Mouse (Mus musculus) intestine, embryonic 15.5 days (tissue): ENCODE data around the gene Pou2f1. TPM values are rescaled to one million over a fixed set of nuclear protein-coding genes. Genes with fewer than 3 reads are reported as not detected.

Experiments used
- ATAC-seq: fragments of 200-750 bp; cut with Nextera tagmentation; 2 replicates; pipeline ENCODE4 v1.8.0; 2017; ENCODE audit warnings: moderate TSS enrichment, moderate library complexity
- H3K27ac ChIP-seq: fragments of 300-500 bp; sonication (generic); 2 replicates; pipeline ENCODE4 v1.5.1; 2015; ENCODE audit warnings: mild to moderate bottlenecking, inconsistent platforms
- H3K27me3 ChIP-seq: fragments of 300-500 bp; sonication (generic); replicated peaks from 2 replicates; pipeline ENCODE4 v1.6.1; 2015; ENCODE audit warnings: inconsistent platforms
- H3K36me3 ChIP-seq: fragments of 300-500 bp; sonication (generic); 2 replicates; pipeline ENCODE4 v1.6.1; 2015; ENCODE audit warnings: inconsistent platforms
- H3K4me1 ChIP-seq: fragments of 300-500 bp; sonication (generic); replicated peaks from 2 replicates; pipeline ENCODE4 v1.6.1; 2015; ENCODE audit warnings: inconsistent platforms
- H3K4me2 ChIP-seq: fragments of 300-500 bp; sonication (generic); replicated peaks from 2 replicates; pipeline ENCODE4 v1.6.1; 2015; ENCODE audit warnings: mild to moderate bottlenecking, inconsistent platforms
- H3K4me3 ChIP-seq: fragments of 300-500 bp; sonication (generic); replicated peaks from 2 replicates; pipeline ENCODE4 v1.5.1; 2015; ENCODE audit warnings: inconsistent platforms
- H3K9ac ChIP-seq: fragments of 300-500 bp; sonication (generic); 2 replicates; pipeline ENCODE4 v1.6.1; 2015; ENCODE audit warnings: inconsistent platforms
- H3K9me3 ChIP-seq: fragments of 300-500 bp; sonication (generic); 2 replicates; pipeline ENCODE4 v1.6.1; 2016; ENCODE audit warnings: inconsistent platforms
- WGBS: fragments of 180-500 bp; shearing (Covaris S2); methylation state at CpG from one replicate; pipeline ENCODE4 v1.1.7; 2015; 5-methylcytosine and 5-hydroxymethylcytosine counted together
- polyA plus RNA-seq: library from polyadenylated mRNA; unstranded; fragments of >200 nt; fragmentation: Nextera tagmentation; extraction: Ambion mirVana; gene quantifications from 2 replicates; pipeline ENCODE4 v1.2.1, GENCODE M21; 2015

Gene Pou2f1
- polyA plus RNA-seq, 1 experiment from 2014 or later: 10.0 TPM

- Histone ChIP-seq H3K27ac (no peak overlapping the region), H3K4me1 (no peaks in the 10 kb centered on the region), H3K4me2 (no peak overlapping the region), H3K27me3 (no peaks in the 10 kb centered on the region), H3K9ac (no peak overlapping the region), H3K4me3 (no peak overlapping the region), H3K9me3 (no peaks in the 10 kb centered on the region), H3K36me3 (0 out of 2 replicates have a peak, but pooled peaks cover 4% of the 10 kb centered on the region)
- 78% methylated on average over 8 of the region's 8 CpGs for WGBS
- no peak for ATAC-seq
These were observed 120.2 kb downstream of the Pou2f1 start for GRCm38 (mm10) chr1:165882146-165882900.

GRCm38 (mm10) chr1:165878751-165879150 is 123.7 kb downstream of the Pou2f1 start:
- H3K4me2 ChIP-seq: no peak overlapping the region
- H3K27ac ChIP-seq: no peak overlapping the region
- H3K27me3 ChIP-seq: no peaks in the 10 kb centered on the region
- no peaks in the 10 kb centered on the region for H3K4me1 ChIP-seq
- no peak overlapping the region for H3K9ac ChIP-seq
- ATAC-seq: no peak
- H3K36me3 ChIP-seq: 0 out of 2 replicates have a peak, but pooled peaks cover 7% of the 10 kb centered on the region
- no peaks in the 10 kb centered on the region for H3K9me3 ChIP-seq
- 97% methylated on average over 2 of the region's 2 CpGs for WGBS
- H3K4me3 ChIP-seq: no peak overlapping the region

DNA sequence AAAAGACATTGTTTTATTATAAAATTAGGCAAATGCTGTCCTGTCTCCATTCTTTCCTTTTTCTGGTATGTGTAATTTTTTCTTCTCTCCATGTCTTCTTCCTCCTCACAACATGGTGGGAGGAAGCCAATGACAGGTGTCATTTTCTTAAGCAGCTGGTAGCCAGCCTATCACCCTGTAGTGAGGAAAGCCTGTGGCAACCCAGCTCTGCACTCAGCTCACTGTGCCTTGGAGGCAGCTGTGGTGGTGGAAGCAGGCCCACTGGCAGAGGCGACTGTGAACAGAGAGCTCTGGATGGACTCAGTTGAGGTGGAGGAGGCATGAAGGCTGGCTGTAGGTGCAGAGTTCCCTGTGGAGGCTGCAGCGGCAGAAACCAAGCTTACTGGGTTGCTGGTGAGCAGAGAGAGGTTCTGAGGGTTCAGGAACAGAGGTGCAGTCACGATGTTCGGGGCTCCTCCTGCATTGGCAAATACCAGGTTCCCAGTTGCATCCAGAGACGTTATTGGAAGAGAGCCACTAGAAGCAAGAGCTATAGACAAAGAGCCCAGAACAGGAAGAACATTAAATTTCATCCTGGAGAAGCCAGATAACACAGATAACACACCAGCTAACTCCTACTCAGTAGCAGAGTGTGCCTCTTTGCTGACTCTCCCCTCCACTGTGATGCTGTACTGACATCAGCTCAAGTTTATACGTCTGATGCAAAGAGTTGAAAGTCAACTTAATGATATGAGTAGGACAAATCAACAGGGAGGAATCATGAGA is 126.8 kb downstream of the Pou2f1 start:
- Histone ChIP-seq H3K9me3 (no peaks in the 10 kb centered on the region), H3K4me2 (no peak overlapping the region), H3K27me3 (no peaks in the 10 kb centered on the region), H3K4me3 (no peak overlapping the region), H3K27ac (no peak overlapping the region), H3K9ac (no peak overlapping the region), H3K4me1 (no peaks in the 10 kb centered on the region), H3K36me3 (0 out of 2 replicates have a peak, but pooled peaks cover 7% of the 10 kb centered on the region)
- ATAC-seq: no peak
- 82% methylated on average over 6 of the region's 6 CpGs for WGBS

DNA sequence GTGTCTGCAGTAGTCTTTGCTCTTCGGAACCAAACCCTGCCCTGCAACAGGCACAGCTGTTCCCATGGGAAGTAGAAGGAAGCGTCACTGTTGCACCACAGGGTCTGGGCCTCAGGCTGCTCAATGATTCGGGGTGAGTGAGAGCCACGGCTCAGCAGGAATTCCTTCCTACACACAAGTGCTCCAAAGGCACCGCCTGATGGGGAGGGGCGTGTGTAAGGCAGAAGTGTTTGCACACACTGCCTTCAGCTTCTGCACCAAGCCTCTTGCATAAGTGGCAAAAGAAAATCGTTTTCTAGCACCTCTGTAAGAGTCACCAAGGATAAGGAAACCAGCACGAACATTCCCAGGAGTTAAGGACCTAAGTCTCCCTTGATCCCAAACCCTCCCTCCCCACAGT is 127.8 kb downstream of the Pou2f1 start:
- Histone ChIP-seq H3K9ac (no peak overlapping the region), H3K4me2 (no peak overlapping the region), H3K4me3 (no peak overlapping the region), H3K36me3 (0 out of 2 replicates have a peak, but pooled peaks cover 7% of the 10 kb centered on the region), H3K9me3 (no peaks in the 10 kb centered on the region), H3K27ac (no peak overlapping the region), H3K4me1 (no peaks in the 10 kb centered on the region), H3K27me3 (no peaks in the 10 kb centered on the region)
- ATAC-seq: peak; percentile 63; the same call in 1 of the 2 replicates
- 49% methylated on average over 8 of the region's 8 CpGs for WGBS

- Histone ChIP-seq H3K27me3 (no peaks in the 10 kb centered on the region), H3K4me1 (0 out of 2 replicates have a peak, but pooled peaks cover 4% of the 10 kb centered on the region), H3K36me3 (no peaks in the 10 kb centered on the region), H3K27ac (no peak overlapping the region), H3K9ac (no peak overlapping the region), H3K4me3 (no peak overlapping the region), H3K4me2 (no peak overlapping the region), H3K9me3 (no peaks in the 10 kb centered on the region)
- WGBS: 75% methylated on average over 8 of the region's 8 CpGs
- ATAC-seq: no peak
These were observed 133.8 kb downstream of the Pou2f1 start for GRCm38 (mm10) chr1:165868659-165869058.

- Histone ChIP-seq H3K27ac (no peak overlapping the region), H3K9me3 (no peaks in the 10 kb centered on the region), H3K4me2 (no peak overlapping the region), H3K4me3 (no peak overlapping the region), H3K4me1 (0 out of 2 replicates have a peak, but pooled peaks cover 4% of the 10 kb centered on the region), H3K36me3 (no peaks in the 10 kb centered on the region), H3K9ac (no peak overlapping the region), H3K27me3 (no peaks in the 10 kb centered on the region)
- ATAC-seq: no peak
- WGBS: 72% methylated on average over 5 of the region's 5 CpGs
These were observed 135.7 kb downstream of the Pou2f1 start for GRCm38 (mm10) chr1:165866630-165867280.

- Histone ChIP-seq H3K9me3 (no peaks in the 10 kb centered on the region), H3K27me3 (no peaks in the 10 kb centered on the region), H3K27ac (no peak overlapping the region), H3K36me3 (no peaks in the 10 kb centered on the region), H3K4me3 (no peak overlapping the region), H3K4me1 (0 out of 2 replicates have a peak, but pooled peaks cover 4% of the 10 kb centered on the region), H3K9ac (no peak overlapping the region), H3K4me2 (no peak overlapping the region)
- ATAC-seq: peak; percentile 63; the same call in 1 of the 2 replicates
- 37% methylated on average over 14 of the region's 14 CpGs for WGBS
These were observed 137.3 kb downstream of the Pou2f1 start for GRCm38 (mm10) chr1:165864864-165865795.

- Histone ChIP-seq H3K4me3 (no peak overlapping the region), H3K36me3 (no peaks in the 10 kb centered on the region), H3K27me3 (no peaks in the 10 kb centered on the region), H3K9ac (no peak overlapping the region), H3K9me3 (no peaks in the 10 kb centered on the region), H3K27ac (no peak overlapping the region), H3K4me2 (no peak overlapping the region), H3K4me1 (0 out of 2 replicates have a peak, but pooled peaks cover 4% of the 10 kb centered on the region)
- ATAC-seq: no peak
- 85% methylated on average over 7 of the region's 7 CpGs for WGBS
These were observed 140.4 kb downstream of the Pou2f1 start for GRCm38 (mm10) chr1:165862059-165862458.

GRCm38 (mm10) chr1:165861235-165861609 is 141.3 kb downstream of the Pou2f1 start:
- 60% methylated on average over 3 of the region's 3 CpGs for WGBS
- Histone ChIP-seq H3K4me1 (0 out of 2 replicates have a peak, but pooled peaks cover 4% of the 10 kb centered on the region), H3K27ac (no peak overlapping the region), H3K4me3 (no peak overlapping the region), H3K9ac (no peak overlapping the region), H3K9me3 (no peaks in the 10 kb centered on the region), H3K4me2 (no peak overlapping the region), H3K36me3 (no peaks in the 10 kb centered on the region), H3K27me3 (no peaks in the 10 kb centered on the region)
- no peak for ATAC-seq

DNA sequence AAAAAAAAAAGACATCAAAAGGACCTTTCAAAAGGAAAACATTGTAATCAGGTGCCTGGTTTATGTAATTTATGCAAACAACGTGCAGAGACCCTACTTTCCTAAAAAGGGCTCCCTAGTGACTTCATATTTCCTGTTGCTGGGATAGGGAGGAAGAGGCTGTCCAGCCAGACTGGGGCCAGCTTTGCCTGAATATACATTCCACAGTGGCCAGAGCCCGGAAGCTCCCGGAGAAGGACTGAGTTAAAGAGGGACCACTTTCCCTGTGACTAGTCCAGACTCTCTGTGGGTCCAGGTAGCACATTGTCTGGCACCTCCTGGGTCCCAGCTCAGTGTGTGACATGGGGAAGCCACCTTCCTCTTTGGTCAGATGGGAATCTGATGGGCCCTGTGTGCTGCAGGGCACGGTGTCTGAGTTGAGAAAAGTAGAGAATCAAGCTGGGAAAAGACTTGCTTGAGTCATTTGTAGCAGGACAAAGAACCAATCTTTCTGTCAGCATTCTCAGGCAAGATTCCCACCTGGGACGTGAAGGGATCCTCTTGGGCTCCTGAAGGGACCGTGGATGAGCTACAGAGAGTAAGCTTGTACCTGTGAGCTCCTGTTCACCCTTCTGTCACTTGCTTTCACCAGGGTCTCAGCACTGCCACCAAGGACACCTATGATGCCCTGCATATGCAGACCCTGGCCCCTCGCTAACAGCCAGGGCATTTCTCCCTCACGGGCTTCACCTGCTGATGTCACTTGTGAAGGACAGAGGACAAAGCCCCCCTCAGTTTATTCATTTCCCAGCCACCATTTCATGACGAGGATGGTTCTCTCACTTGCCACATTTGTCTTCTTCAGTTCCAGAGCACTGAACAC is 141.9 kb downstream of the Pou2f1 start:
- Histone ChIP-seq H3K9me3 (no peaks in the 10 kb centered on the region), H3K4me3 (no peak overlapping the region), H3K27me3 (no peaks in the 10 kb centered on the region), H3K27ac (no peak overlapping the region), H3K9ac (no peak overlapping the region), H3K36me3 (no peaks in the 10 kb centered on the region), H3K4me2 (no peak overlapping the region), H3K4me1 (0 out of 2 replicates have a peak, but pooled peaks cover 4% of the 10 kb centered on the region)
- peak; percentile 57; the same call in 1 of the 2 replicates for ATAC-seq
- 59% methylated on average over 9 of the region's 9 CpGs for WGBS

- WGBS: 80% methylated on average over 5 of the region's 5 CpGs
- 0 out of 2 replicates have a peak, but pooled peaks have one; percentile 29 for ATAC-seq
- Histone ChIP-seq H3K27ac (no peak overlapping the region), H3K27me3 (no peaks in the 10 kb centered on the region), H3K36me3 (no peaks in the 10 kb centered on the region), H3K4me3 (no peak overlapping the region), H3K4me2 (no peak overlapping the region), H3K4me1 (no peaks in the 10 kb centered on the region), H3K9ac (no peak overlapping the region), H3K9me3 (no peaks in the 10 kb centered on the region)
These were observed 144.1 kb downstream of the Pou2f1 start for GRCm38 (mm10) chr1:165858356-165858755.
